Mouse (Mus musculus) cerebellum, adult 11 months (tissue): ENCODE measurements around the gene Gm10310.
"Not testable (repeated sequence)": the region's sequence is repeated elsewhere in the genome, so short reads cannot be mapped to it uniquely, and the experiment has no call there.

ENCODE experiments used
- DNase-seq: peaks from one replicate; pipeline ENCODE4 v3.0.0; 2022

Gm10310 gene

GRCm38 (mm10) chr10:129984962-129985361 lies at the start of gene Gm10310:
Gene Gm10310 (minus strand): TSS chr10:129985062.
- DNase-seq, result not testable (repeated sequence)

GRCm38 (mm10) chr10:130030048-130030447 lies 45.2 kb upstream of the Gm10310 start, which contains the start of gene Olfr821:
Gene Olfr821 (plus strand): TSS chr10:130030348.
- DNase-seq, result no peak

GRCm38 (mm10) chr10:130012321-130012720 lies 27.5 kb upstream of the Gm10310 start, which contains the start of gene Olfr820:
Gene Olfr820 (plus strand): TSS chr10:130012621.
- DNase-seq, result no peak

- DNase-seq, result not testable (repeated sequence)
Observed at GRCm38 (mm10) chr10:130005366-130005765, 20.5 kb upstream of the Gm10310 start.

GRCm38 (mm10) chr10:130004104-130004503 lies 19.2 kb upstream of the Gm10310 start:
- DNase-seq, result not testable (repeated sequence)

GRCm38 (mm10) chr10:129981867-129982266 lies 3.0 kb downstream of the Gm10310 start:
- not testable (repeated sequence) for DNase-seq

- DNase-seq, result not testable (repeated sequence)
Observed at GRCm38 (mm10) chr10:129976040-129976439, 8.8 kb downstream of the Gm10310 start, which contains the start of gene Olfr247. Gene Olfr247 (minus strand): TSS chr10:129976140.

- not testable (repeated sequence) for DNase-seq
Observed at GRCm38 (mm10) chr10:129972994-129973393, 11.9 kb downstream of the Gm10310 start.

- not testable (repeated sequence) for DNase-seq
Observed at GRCm38 (mm10) chr10:129967166-129967565, 17.7 kb downstream of the Gm10310 start, which contains the start of gene Olfr819. Gene Olfr819 (minus strand): TSS chr10:129967266.

- DNase-seq, result not testable (repeated sequence)
Observed at GRCm38 (mm10) chr10:129966232-129966631, 18.6 kb downstream of the Gm10310 start.

GRCm38 (mm10) chr10:129949000-129949399 lies 35.9 kb downstream of the Gm10310 start, which contains the start of gene Olfr818:
Gene Olfr818 (minus strand): TSS chr10:129949100.
- DNase-seq, result no peak
